Mouse (Mus musculus): ENCODE results near the gene Enpp1. TPM values are rescaled to one million over a fixed set of nuclear protein-coding genes. Genes with fewer than 3 reads are reported as not detected.

The Enpp1 gene
- 1 to 10 TPM; 5.5 to 6.5 TPM for total RNA-seq (2021)
- long read RNA-seq, experiment 1, full-length matches to known transcripts, result 3 of 3 reads
- long read RNA-seq, experiment 1, partial matches to known transcripts, result 0 of 3 reads
- long read RNA-seq, experiment 1, other reads (novel, unspliced or antisense), result 0 of 3 reads
- long read RNA-seq, experiment 2, full-length matches to known transcripts, result 11 of 11 reads
- long read RNA-seq, experiment 2, partial matches to known transcripts, result 0 of 11 reads
- long read RNA-seq, experiment 2, other reads (novel, unspliced or antisense), result 0 of 11 reads

GRCm38 (mm10) chr10:24711480-24712366 lies at the start of gene Enpp1:
Gene Enpp1, minus strand, starts transcription at chr10:24712159.
- intact Hi-C loops (cut with DNase I), result loop anchor here (5.0 kb wide), 1 partner anchor 79 kb away; no protein-coding TSS in a partner anchor

GRCm38 (mm10) chr10:24758326-24758915 lies 46.5 kb upstream of the Enpp1 start:
- intact Hi-C loops (cut with DNase I), result no loop called here
- no peak for DNase-seq

More at GRCm38 (mm10) chr10:24711480-24712366, at the start of gene Enpp1:
- peak; percentile 77 to 81 for DNase-seq

GRCm38 (mm10) chr10:24754874-24755540 lies 43.0 kb upstream of the Enpp1 start:
- DNase-seq, result no peak
- intact Hi-C loops (cut with DNase I), result no loop called here

GRCm38 (mm10) chr10:24754251-24754835 lies 42.4 kb upstream of the Enpp1 start:
- intact Hi-C loops (cut with DNase I), result no loop called here

GRCm38 (mm10) chr10:24753536-24754250 lies 41.7 kb upstream of the Enpp1 start:
- intact Hi-C loops (cut with DNase I), result no loop called here
- no peak for DNase-seq

More at GRCm38 (mm10) chr10:24754251-24754835, 42.4 kb upstream of the Enpp1 start:
- DNase-seq, result no peak

- intact Hi-C loops (cut with DNase I), result no loop called here
- DNase-seq, result no peak
Observed at GRCm38 (mm10) chr10:24742950-24743487, 31.1 kb upstream of the Enpp1 start.

- DNase-seq, result no peak
Observed at GRCm38 (mm10) chr10:24741229-24742198, 29.6 kb upstream of the Enpp1 start.

GRCm38 (mm10) chr10:24739171-24739570 lies 27.2 kb upstream of the Enpp1 start:
- intact Hi-C loops (cut with DNase I), result no loop called here
- DNase-seq, result no peak

More at GRCm38 (mm10) chr10:24741229-24742198, 29.6 kb upstream of the Enpp1 start:
- intact Hi-C loops (cut with DNase I), result no loop called here

- intact Hi-C loops (cut with DNase I), result no loop called here
Observed at GRCm38 (mm10) chr10:24738456-24738855, 26.5 kb upstream of the Enpp1 start.

GRCm38 (mm10) chr10:24735027-24735777 lies 23.2 kb upstream of the Enpp1 start:
- no peak for DNase-seq
- intact Hi-C loops (cut with DNase I), result no loop called here

More at GRCm38 (mm10) chr10:24738456-24738855, 26.5 kb upstream of the Enpp1 start:
- no peak for DNase-seq

GRCm38 (mm10) chr10:24727478-24727877 lies 15.5 kb upstream of the Enpp1 start:
- DNase-seq, result no peak
- intact Hi-C loops (cut with DNase I), result no loop called here

GRCm38 (mm10) chr10:24725197-24725596 lies 13.2 kb upstream of the Enpp1 start:
- intact Hi-C loops (cut with DNase I), result no loop called here
- DNase-seq, result no peak

GRCm38 (mm10) chr10:24721841-24722240 lies 9.9 kb upstream of the Enpp1 start:
- DNase-seq, result no peak
- intact Hi-C loops (cut with DNase I), result no loop called here

GRCm38 (mm10) chr10:24719383-24719782 lies 7.4 kb upstream of the Enpp1 start:
- intact Hi-C loops (cut with DNase I), result no loop called here
- DNase-seq, result no peak

GRCm38 (mm10) chr10:24718720-24719119 lies 6.8 kb upstream of the Enpp1 start:
- intact Hi-C loops (cut with DNase I), result no loop called here

GRCm38 (mm10) chr10:24718058-24718457 lies 6.1 kb upstream of the Enpp1 start:
- DNase-seq, result no peak
- intact Hi-C loops (cut with DNase I), result no loop called here

More at GRCm38 (mm10) chr10:24718720-24719119, 6.8 kb upstream of the Enpp1 start:
- DNase-seq, result no peak

- DNase-seq, result no peak
- intact Hi-C loops (cut with DNase I), result no loop called here
Observed at GRCm38 (mm10) chr10:24716232-24716631, 4.3 kb upstream of the Enpp1 start.
